Mouse (Mus musculus) cerebellum, adult 9-11 months (tissue): ENCODE results near the gene Bcl2l12.

ENCODE experiments used
- DNase-seq: peaks from one replicate; pipeline ENCODE4 v3.0.0; 2022

Bcl2l12 gene

DNA sequence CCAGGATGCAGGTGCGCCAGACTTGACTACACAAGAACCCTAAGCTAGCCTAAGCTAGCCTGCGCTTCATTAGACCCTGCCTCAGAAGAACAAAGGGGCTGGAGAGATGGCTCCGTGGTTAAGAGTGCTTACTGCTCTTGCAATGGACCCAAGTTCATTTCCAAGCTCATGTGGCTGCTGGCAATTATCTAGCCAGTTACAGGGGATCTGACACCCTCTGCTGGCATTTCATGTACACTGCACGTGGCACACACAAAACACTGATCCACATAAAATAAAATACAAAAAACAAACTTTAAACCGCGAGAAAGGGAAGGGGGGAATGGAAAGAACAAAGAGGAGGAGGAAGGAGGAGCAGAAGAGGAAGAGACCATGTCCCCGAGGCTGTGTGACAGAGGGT, 40.3 kb downstream of the Bcl2l12 start:
- DNase-seq, result peak; percentile 31

DNA sequence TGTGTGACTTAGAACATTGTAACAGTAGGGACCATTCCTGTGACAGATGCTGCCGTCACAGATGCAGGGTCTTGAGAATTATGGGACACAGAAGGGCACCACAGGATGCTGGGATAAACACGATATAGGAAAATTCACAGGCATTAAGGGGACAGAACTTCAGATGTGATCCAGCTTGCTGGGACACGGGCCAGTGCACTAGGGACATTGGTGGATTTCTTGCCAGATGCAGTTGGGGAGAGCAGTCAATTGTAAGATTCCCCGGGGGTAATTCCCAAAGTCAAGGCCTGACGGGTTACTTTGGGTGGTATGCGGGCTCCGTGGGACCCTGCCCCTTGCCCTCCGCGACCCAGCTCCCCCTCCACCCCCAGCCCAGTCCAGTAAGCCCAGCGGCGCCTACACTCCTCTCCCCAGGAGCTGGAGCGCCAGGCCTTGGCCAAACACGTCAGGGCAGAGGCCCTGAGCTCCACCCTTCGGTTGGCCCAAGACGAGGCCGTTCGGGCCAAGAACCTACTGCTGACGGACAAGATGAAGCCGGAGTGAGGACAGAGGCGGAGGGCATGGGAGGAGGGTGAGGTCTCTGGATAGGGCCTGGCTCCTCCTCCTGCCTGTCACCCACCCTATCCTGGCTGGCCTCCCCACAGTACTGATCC, 41.2 kb downstream of the Bcl2l12 start:
- DNase-seq, result peak; percentile 31

DNA sequence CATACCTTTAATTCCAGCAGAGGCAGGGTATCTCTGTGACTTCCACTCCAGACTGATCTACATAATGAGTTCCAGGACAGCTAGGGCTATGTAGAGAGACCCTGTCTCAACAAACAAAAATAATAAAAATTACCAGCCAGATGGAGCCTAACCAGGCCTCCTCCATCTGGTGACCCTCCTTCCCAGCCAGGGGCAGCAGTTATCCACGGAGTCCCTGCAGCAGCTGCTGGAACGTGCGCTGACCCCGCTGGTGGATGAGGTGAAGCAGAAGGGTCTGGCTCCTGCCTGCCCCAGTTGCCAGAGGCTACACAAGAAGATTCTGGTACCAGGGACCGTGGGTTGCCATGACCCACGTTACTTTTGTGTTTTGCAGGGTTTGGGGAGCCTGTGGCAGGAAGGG, 42.2 kb downstream of the Bcl2l12 start:
- no peak for DNase-seq

DNA sequence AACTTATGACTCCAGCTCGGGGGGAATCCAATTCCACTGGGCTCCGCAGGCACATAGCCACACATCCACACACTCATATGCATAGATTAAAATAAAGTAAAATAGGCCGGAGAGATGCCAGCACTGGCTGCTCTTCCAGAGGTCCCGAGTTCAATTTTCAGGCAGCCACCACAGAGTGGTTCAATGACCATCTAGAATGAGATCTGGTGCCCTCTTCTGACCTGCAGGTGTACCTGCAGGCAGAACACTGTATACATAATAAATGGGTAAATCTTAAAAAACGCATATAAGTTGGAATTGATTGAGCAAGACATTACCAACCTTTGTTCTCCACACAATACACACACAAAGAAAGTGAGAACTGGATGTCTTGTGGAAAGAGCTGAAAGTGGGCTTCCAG, 42.9 kb downstream of the Bcl2l12 start:
- DNase-seq, result peak; percentile 26

DNA sequence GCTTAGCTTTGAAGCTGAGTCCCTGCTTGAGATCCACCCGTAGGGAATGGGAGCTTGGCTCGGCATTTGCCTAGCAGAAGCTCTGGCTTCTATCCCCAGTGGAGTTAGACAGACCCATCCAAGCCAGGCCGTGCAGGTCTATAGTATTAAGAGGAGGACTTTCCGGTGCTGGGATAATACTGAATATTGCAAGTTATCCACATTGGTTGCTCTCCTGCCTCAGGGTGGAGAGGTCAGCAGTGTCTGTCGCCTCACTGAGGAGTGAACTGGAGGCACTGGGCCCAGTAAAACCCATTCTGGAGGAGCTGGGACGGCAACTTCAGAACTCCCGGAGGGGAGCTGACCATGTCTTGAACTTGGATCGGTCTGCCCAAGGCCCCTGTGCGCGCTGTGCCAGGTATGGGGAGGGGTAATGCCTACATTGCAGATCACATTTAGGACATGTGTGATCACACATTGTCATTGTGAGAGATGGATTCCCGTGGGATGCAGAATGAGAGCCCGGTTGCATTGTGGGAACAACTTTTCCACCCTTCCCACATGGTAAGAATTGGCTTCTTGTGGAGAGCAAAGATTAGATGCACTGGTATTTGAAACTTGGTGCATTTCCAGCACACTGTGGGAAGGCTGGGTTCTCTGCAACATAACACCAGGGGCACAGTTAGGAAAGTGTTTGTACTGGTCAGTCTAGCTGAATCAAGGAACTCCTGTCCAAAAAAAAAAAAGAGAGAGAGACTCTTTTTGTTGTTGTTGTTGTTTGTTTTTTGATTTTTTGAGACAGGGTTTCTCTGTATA, 44.2 kb downstream of the Bcl2l12 start:
- peak; percentile 22 for DNase-seq

DNA sequence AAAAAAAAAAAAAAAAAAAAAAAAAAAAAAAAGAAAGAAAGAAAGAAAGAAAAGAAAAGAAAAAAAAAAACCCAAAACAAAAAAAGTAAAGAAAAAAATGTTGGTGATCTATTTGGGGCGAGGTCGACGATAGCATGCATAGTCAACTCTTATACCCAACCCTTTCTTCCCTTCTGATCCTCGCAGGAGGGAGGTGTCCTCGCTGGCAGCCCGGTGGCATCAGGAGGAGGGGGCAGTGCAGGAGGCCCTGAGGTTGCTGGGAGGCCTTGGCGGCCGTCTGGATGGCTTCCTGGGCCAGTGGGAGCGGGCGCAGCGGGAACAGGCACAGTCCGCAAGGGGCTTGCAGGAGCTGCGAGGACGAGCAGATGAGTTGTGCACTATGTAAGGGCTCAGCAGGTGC, 45.0 kb downstream of the Bcl2l12 start:
- DNase-seq, result peak; percentile 29

DNA sequence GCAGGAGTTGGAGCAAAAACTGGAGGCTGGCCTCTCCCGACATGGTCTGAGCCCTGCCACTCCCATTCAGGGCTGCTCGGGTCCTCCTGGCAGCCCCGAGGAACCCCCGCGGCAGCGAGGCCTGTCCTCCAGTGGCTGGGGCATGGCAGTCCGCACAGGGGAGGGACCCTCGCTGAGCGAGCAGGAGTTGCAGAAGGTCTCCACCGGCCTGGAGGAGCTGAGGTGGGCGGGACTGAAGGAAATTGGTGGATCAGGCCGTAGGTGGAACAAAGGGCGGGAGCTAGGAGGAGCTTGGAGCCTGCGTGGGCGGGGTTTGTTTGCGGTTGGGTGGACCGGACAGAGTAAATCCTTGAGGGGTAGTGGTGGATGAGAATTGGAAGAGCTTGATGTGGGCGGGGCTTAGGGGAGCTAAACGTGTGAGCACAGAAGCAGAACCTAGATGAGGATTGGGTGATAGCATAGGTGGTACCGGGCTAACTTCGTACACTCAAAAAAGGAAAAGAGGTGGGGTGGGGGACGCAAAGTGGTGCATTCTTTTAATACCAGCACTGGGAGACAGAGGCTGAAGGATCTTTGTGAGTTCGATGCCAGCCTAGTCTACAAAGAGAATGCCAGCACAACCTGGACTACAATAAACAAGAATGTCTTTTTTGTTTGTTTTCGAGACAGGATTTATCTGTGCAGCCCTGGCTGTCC, 45.8 kb downstream of the Bcl2l12 start:
- DNase-seq, result peak; percentile 88

DNA sequence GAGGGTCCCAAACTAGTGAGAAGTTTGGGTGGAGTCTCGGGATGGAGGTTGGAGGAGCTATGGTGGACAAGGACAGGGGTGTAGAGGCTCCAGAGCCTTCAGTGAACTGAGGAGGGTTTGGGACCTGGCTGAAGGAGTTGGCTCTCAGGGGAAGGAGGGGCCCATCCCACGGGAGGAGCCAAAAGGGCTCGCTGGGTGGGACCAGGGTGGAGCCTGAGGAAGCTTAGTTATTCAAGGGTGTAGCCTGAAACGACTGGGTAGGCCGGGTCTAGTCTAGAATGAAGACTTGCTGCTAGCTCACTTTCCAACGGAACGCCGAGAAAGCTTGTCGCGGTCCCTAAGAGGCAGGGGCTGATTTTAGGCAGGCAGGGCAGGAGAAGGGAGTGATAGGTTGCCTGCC, 46.6 kb downstream of the Bcl2l12 start:
- DNase-seq, result no peak

DNA sequence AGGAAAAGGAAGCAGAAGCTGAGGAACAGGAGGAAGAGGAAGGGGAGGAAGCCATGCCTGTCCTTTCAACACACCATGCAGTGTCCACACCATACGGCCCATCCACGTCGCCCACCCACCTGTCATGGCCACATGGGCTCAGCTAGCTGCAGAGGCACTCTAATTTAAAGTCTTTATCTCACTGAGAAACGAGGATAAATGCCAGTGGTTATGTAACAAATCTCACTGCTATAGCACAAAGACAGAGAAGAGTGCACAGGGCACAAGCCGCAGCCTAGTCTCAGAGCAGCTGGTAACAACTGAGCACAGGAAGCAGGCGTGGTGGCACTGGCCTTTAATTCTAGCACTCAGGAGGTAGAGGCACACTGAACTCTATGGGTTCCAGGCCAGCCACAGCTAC, 48.6 kb downstream of the Bcl2l12 start:
- DNase-seq, result no peak

DNA sequence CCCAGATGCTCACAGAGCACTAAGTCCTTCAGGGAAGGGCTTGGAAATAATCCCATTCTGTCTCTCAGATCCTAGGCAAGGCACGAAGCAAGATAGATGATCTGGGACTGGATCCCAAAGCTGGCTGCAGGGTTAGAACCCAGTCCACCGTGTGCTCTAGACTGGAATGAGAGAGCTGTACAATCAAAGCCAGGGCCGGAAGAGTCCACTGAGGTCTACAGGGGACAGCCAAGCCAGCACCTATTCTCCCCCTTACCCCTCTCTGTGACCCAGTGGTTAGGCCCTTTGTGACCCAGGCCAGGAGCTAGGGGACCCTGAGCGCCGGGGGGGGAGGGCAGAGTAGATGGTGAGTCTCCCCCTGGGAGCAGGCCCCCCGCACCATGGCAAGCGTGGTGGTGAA, 55.6 kb downstream of the Bcl2l12 start, which contains the start of gene Tsks:
Gene Tsks, plus strand, starts transcription at position 301 of the 400 bp plus-strand sequence.
- no peak for DNase-seq
